In genomic region chr15:91524451-91524850, GRCm38 (mm10) we compare ENCODE assay signal across 16 mouse cellular contexts.
"Had no signal": no experiment of that assay in that cellular context is flagged by ENCODE, and none has a peak within 500 bp of the region (broad histone marks: within the 10 kb centered on the region; RNA-seq: fewer than 3 reads in every experiment).

No protein-coding gene starts in this region.

- H3K36me3 ChIP-seq: midbrain, embryonic 10.5 days; midbrain, embryonic 12.5 days; neural tube, embryonic 13.5 days; neural tube, embryonic 15.5 days; stomach, embryonic 15.5 days had no signal

- H3K4me2 ChIP-seq: lung, embryonic 14.5 days; midbrain, embryonic 12.5 days; neural tube, embryonic 13.5 days; neural tube, embryonic 15.5 days; stomach, embryonic 15.5 days had no signal

- H3K9ac ChIP-seq: liver, embryonic 14.5 days; lung, embryonic 14.5 days; midbrain, embryonic 12.5 days; neural tube, embryonic 13.5 days; neural tube, embryonic 15.5 days; stomach, embryonic 15.5 days had no signal

- H3K27me3 ChIP-seq: midbrain, embryonic 12.5 days; neural tube, embryonic 13.5 days; neural tube, embryonic 15.5 days; stomach, embryonic 15.5 days had no signal

- H3K4me3 ChIP-seq: midbrain, embryonic 10.5 days; midbrain, embryonic 12.5 days; myocyte; neural tube, embryonic 13.5 days; neural tube, embryonic 15.5 days; stomach, embryonic 15.5 days had no signal

- H3K27ac ChIP-seq: liver, embryonic 14.5 days; midbrain, embryonic 10.5 days; midbrain, embryonic 12.5 days; neural tube, embryonic 13.5 days; neural tube, embryonic 15.5 days; stomach, embryonic 15.5 days; stomach, postnatal 0 days had no signal

- DNase-seq: lung, adult 18-20 months; lung, embryonic 14.5 days; lung, postnatal 10 days; lung, postnatal 4 days; right cerebral cortex, postnatal 14 days; thymus, adult 2 months; thymus, postnatal 25 days; thymus, postnatal 4 days had no signal

- H3K4me1 ChIP-seq: midbrain, embryonic 10.5 days; midbrain, embryonic 12.5 days; stomach, embryonic 15.5 days had no signal

- H3K9me3 ChIP-seq: midbrain, embryonic 10.5 days; midbrain, embryonic 12.5 days; neural tube, embryonic 13.5 days; neural tube, embryonic 15.5 days; stomach, embryonic 15.5 days had no signal
